Mouse (Mus musculus) cerebellum, adult 18-20 months (tissue): ENCODE results near the gene Afap1l2.

Source experiments
- DNase-seq, 2 experiments: peaks; one replicate each; pipeline ENCODE4 v3.0.0; 2021

Gene Afap1l2

DNA sequence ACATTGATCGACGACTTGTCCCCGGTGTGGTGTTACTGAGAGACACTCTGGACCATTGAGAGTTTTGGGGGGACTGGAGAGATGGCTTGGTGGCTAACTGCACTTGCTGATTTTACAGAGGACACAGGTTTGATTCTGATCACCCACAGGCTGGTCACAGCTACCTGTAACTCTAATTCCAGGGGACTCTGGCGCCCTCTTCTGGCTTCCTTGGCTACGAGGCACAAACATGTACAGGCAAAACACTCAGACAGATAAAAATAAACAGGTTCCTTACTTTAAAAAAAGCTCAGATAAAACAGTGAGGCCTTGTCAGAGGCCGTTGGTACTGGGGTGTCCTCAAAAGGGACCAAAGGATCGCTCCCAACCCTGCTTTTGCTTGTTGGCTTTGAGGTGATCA, 72.3 kb downstream of the Afap1l2 start:
- peak in 1 of 2 experiments; percentile 46 for DNase-seq

DNA sequence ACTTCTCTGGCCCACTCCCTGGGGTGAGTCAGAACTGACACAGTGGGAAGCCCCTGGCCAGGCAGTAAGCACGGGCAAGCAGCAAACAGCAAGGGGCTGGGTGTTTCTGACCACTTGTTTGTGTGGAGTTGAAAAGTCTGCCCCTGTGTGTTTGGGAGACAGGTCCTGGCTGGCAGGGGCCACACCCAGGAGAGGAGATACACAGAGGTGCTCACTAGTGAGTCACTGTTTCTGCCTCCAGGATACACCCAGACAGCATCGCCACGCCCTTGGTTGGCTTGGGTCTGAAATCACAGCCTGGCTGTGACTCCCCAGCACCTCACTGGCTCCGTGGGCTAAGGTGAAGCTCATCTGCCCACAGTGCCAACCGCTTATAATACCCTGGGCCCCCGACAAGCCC, 72.9 kb downstream of the Afap1l2 start:
- DNase-seq: peak in 1 of 2 experiments; percentile 22

DNA sequence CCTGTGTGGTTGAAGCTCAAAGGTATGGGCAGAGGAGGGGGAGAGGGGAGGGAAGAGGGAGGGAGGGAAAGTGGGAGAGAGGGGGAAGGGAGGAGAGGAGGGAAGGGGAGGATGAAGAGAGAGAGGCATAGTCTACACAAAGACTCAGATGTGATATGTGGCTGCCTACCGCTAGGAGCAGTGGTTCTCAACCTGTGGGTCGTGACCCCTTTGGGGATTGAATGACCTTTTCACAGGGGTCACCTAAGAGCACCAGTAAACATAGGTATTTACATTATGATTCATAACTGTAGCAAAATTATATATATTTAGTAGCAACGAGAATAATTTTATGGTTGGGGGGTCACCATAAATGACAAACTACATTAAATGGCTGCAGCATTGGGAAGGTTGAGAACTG, 74.2 kb downstream of the Afap1l2 start:
- DNase-seq: no peak

GRCm38 (mm10) chr19:56930029-56930428, 78.0 kb downstream of the Afap1l2 start:
- DNase-seq: peak in 1 of 2 experiments; percentile 27

GRCm38 (mm10) chr19:56929392-56929791, 78.6 kb downstream of the Afap1l2 start:
- DNase-seq: no peak

GRCm38 (mm10) chr19:56921744-56922143, 86.3 kb downstream of the Afap1l2 start:
- DNase-seq: no peak

DNA sequence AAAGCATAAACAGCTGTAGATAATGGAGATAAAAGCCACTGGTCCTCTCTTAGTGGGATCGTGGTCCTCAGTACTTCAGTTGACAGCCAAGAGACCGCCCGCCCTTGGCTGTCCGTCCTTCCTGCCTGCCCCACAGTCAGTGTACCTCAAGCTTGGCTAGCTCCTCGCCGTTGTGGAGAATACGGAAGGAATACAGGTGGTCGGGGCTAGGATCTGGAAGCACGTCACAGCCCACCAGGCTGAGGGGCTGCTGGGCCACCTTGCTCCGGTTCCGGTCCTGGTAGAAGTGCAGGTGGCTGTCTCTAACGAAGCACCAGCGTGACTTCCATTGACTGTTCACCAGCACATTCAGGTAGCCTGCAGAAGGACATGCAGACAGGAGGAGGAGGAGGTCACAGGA, 87.8 kb downstream of the Afap1l2 start:
- DNase-seq: no peak

DNA sequence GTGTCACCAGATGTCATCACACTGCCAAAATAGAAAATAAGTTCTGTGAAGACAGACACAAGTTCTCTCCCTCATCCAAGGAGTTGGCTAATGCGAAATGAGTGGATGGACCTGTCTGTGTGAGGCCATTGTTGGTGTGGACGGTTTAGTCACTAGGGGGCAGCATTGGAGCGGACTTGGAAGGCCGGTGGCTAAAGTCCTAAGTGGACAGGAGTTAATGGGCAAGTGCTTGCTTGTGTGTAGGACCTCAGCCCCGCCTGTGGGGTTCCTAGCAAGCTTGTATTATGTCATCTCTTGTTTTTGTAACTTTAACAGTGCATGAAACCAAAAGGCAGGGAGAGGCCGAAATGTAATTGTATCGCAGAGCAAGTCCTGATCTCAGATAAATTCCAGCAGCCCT, 88.4 kb downstream of the Afap1l2 start:
- DNase-seq: peak; percentile 92 to 94

GRCm38 (mm10) chr19:56915084-56915483, 92.9 kb downstream of the Afap1l2 start:
- no peak for DNase-seq

DNA sequence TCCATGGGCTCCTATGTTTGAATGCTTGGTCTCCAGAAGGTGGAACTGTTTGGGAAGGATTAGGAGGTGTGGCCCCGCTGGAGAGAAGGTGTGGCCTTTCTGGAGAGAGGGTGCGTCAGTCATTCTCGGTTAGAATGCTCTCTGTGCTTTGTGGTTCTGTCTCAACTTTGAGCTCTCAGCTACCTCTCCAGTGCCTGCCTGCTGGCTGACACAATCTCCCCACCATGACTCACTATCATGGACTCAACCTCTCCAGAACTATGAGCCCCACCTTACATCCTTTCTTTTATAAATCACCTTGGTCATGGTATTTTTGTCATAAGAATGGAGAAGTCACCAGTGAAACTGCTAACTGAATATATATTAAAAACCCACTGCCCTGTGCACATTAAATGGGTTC, 93.4 kb downstream of the Afap1l2 start:
- no peak for DNase-seq

- DNase-seq: no peak
These were observed 94.3 kb downstream of the Afap1l2 start for GRCm38 (mm10) chr19:56913761-56914160.

DNA sequence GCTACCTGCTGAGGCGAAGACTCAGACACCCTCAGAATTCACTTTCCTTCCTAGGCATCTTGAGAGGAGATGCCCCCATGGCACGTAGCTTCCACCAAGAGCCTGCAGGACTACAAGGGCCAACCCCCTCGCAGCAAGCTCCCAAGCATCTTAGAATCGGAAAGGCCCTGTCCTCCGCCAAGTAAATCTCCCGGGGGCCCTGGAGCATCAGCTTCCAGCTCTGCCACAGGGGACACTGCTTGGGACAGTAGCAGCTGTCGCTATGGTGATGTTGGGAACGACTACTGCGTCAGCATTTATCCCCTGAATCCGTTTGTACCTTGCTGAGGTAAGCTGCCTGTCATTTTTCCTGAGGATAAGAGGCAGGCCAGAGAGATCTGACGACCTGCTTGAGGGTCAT, 97.5 kb downstream of the Afap1l2 start:
- DNase-seq: no peak

DNA sequence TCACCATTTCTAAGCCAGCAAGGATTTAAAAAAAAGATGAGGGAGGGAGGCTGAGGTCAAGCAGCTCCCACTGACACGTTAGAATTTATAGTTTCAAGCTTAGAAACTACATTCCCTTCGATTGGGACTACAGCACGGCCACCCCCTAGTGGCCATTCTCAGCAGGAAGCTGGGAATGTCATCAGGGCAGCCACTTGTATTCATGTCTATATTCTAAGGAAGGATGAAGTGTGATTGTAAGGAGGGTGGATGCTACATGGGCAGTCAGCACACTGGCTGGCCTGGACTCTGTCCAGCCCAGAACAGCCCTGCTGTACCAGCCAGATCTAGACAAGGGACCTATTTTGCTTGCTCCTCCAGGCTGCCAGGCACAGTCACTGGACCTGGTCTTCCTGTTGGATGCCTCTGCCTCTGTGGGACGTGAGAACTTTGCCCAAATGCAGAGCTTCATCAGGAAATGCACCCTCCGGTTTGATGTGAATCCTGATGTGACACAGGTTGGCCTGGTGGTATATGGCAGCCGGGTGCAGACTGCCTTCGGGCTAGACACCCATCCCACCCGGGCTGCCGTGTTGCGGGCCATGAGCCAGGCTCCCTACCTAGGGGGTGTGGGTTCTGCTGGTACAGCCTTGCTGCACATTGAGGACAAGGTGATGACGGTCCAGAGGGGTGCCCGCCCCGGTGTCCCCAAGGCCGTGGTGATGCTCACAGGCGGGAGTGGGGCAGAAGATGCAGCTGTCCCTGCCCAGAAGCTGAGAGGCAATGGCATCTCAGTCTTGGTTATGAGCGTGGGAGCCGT, 99.4 kb downstream of the Afap1l2 start:
- peak; percentile 29 to 38 for DNase-seq

- DNase-seq: no peak
These were observed 100.2 kb downstream of the Afap1l2 start for GRCm38 (mm10) chr19:56907850-56908249.

DNA sequence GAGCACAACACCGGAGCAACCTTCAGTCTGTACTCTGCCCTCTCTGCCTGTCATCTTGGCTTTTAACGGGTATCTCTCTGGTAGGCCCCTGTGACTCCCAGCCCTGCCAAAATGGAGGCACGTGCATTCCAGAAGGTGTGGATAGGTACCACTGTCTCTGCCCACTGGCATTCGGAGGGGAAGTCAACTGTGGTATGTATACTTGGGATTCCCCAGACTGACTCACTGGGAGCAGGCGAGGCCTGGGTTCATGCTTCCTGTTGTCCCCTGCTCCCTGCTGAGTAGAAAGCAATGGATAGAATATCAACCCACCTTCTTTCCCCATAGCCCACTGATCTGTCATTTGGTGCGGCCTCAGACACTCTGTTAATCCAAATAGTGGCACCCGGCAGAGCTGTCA, 102.6 kb downstream of the Afap1l2 start:
- no peak for DNase-seq

DNA sequence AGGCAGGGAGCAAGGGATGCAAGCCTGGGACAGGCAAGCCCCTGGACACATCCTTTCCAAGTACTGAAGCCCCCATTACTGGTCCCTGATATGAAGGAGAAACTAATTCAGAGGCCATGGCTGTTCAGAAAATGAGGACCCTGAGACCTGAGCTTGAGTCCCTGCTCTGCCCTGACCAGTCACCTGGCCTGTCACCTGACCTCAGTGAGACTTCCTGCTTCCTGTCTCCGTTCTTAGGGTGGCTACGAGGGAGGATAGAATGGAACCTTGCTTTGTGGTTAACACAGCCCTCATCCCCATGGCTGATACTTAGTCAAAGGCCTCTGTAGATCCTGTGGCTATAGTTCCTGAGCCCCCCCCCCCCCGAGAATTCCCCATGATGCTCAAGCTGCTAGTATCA, 103.9 kb downstream of the Afap1l2 start:
- DNase-seq: no peak

DNA sequence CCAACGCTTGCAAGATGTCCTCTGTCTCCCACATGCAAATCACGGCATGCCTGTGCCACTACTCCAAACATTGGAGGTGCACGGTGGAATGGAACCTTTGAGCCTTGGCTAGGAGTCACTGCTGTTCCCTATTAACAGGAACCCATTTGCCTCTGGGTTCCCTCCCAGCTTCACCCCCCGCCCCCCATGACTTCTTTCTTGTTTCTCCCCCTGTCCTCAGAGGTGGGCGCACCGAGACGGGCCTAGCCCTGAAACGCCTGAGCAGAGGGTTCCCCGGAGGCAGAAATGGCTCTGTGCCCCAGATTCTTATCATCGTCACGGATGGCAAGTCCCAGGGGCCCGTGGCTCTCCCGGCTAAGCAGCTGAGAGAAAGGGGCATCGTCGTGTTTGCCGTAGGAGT, 110.4 kb downstream of the Afap1l2 start:
- DNase-seq: no peak

DNA sequence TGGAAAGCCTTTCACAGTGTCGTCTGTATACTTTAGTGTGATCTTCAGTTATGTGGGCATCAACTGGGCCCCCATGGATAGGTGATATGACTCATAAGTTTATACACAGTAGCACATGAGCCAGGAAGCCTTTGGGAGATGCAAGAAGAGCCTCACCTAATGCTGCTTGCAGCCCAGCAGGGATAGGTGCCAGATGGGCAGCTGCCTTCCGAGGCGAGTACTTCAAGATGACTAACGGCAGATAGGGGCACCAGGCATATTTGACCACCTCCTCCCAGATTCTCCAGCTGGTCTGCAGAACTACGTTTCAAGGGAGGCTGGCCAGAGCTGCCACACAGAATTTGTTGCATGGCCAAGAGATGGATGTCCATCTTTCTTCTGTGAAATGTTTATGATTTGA, 114.7 kb downstream of the Afap1l2 start:
- DNase-seq: peak; percentile 23 to 33

DNA sequence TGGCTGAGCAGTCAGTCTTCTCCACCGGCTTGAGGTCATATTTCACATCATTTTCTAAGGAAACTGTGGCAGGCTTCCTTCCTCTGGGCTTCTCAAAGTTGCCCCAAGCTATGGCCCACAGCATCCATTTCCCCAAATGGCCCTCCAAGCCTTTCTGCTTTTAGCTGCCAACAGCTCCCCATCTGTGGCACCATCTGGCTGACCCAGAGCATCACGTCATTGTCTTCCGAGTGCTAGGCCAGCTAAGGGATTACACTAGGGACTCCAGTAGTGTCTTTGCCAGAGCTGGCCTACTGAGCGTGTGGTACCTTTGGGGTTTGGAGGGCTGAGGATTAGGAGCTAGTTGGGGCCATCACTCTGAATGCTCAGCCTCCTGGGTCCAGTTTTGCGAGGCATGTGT, 115.4 kb downstream of the Afap1l2 start:
- DNase-seq: peak; percentile 40 to 42

DNA sequence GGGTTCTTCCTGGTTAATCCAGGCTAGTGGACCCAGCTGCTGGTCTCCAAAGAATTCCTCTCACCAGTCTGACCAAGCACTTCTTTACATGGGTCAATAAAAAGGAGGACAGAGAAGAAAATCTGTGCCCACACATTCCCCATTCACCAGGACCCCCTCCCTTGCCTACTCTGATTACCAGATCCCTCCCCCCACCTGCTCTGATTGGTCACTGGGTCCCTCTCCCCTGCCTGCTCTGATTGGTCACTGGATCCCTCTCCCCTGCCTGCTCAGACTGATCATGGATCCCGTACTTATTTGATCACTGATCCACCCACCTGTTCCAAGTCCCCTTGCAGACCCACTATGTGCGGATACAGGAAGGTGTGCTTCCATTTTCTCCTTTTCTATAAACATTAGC, 116.6 kb downstream of the Afap1l2 start:
- no peak for DNase-seq

DNA sequence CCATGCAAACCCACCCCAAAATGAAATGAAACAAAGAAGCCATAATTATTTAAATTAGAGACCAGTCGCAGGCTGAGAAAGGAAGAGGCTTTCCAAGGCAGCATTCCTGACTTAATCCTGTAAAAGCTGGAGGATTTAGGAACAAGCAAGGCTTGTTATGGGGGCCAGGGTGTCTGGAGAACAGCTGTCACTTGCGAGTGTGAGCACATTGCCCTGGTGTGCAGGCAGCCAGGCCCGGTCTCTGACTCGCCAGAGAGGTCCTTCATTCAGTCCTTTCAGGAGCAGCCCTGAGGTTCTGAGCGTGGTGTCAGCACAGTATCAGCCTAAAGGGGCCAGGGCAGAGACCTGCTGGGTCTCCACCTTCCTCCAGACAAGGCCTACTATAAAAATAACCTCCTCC, 119.4 kb downstream of the Afap1l2 start:
- no peak for DNase-seq

DNA sequence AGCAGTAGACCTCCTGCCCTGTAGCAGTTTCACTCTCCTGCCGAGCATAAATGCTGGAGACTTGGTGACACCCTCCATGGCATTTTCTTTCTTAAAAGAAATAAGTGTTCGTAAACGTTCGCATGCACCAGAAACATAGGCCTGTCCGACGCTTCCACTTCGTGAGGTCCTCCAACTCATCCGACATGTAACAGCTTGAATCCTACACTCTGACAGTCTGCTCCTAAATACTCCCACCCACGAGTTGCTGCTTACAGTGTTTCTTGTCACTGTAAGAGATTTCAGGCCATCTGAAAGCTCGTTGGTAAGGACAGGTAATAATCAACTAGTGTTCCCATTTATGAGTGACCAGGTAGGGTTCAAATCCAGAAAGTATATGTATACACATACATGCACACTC, 120.1 kb downstream of the Afap1l2 start:
- no peak for DNase-seq

DNA sequence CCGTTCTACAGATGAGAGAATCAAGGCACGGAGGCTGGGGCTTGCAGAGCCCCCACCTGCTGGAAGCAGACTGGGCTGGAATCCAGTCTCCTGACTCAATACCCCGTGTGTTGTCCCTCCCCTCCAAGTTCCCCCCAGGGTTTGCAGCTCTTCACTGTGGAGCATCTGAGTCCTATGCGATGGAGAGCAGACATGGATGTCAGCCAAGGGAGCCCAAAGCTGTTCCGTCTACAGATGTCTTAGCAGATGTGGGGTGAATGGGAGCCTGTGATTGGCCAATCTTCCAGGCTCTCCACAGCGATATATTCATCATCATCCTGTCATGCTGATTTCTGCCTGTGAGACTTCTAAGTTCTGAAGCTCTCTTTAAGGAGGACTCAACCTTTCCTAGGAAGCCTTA, 130.7 kb downstream of the Afap1l2 start:
- no peak for DNase-seq

- peak in 1 of 2 experiments; percentile 5 for DNase-seq
These were observed 133.3 kb downstream of the Afap1l2 start for GRCm38 (mm10) chr19:56874601-56875315.
